Mouse (Mus musculus) bone marrow macrophage, adult 2 months (primary cell): Measurements from ENCODE around the gene 1700001C02Rik.

Experiments used
- CTCF ChIP-seq: IDR thresholded peaks from 2 replicates; pipeline ENCODE4 v1.5.1; 2012; ENCODE audit warnings: low read depth, mild to moderate bottlenecking, low read length, moderate library complexity
- POLR2A ChIP-seq: IDR thresholded peaks from 2 replicates; pipeline ENCODE4 v1.6.1; 2012; ENCODE audit warnings: mild to moderate bottlenecking, low read depth, low read length, borderline replicate concordance

- TF ChIP-seq CTCF (no peak), POLR2A (no peak)
These were observed at the start of gene 1700001C02Rik for GRCm38 (mm10) chr5:30465861-30466260.
